Mouse (Mus musculus): ENCODE measurements at regions not wholly inside any gene's neighbourhood (a gene's known extent, or its start where the extent isn't known, plus 50 kb on each side); places are given as distances from the start of the nearest gene placed in this dataset.
"Not testable (repeated sequence)": the region's sequence is repeated elsewhere in the genome, so short reads cannot be mapped to it uniquely, and the experiment has no call there.

GRCm38 (mm10) chr12:117379103-117379850, 137.0 kb upstream of the Rapgef5 start:
- DNase-seq (ENCODE audit: low spot score), result no peak

- no peak for DNase-seq (ENCODE audit: low spot score)
Observed at GRCm38 (mm10) chr12:117380836-117381235, 135.4 kb upstream of the Rapgef5 start.

- not testable (repeated sequence) for DNase-seq (ENCODE audit: low spot score)
Observed at GRCm38 (mm10) chr12:117382727-117383126, 133.6 kb upstream of the Rapgef5 start.

GRCm38 (mm10) chr12:117385072-117385666, 131.1 kb upstream of the Rapgef5 start:
- peak; percentile 62 for DNase-seq (ENCODE audit: low spot score)

GRCm38 (mm10) chr12:117385697-117386096, 130.6 kb upstream of the Rapgef5 start:
- no peak for DNase-seq (ENCODE audit: low spot score)

GRCm38 (mm10) chr12:117386957-117387356, 129.3 kb upstream of the Rapgef5 start:
- DNase-seq (ENCODE audit: low spot score), result no peak

GRCm38 (mm10) chr12:117389516-117390347, 126.5 kb upstream of the Rapgef5 start:
- DNase-seq (ENCODE audit: low spot score), result no peak

GRCm38 (mm10) chr12:117397512-117397911, 118.8 kb upstream of the Rapgef5 start:
- DNase-seq (ENCODE audit: low spot score), result no peak

GRCm38 (mm10) chr12:117403513-117404156, 112.6 kb upstream of the Rapgef5 start:
- DNase-seq (ENCODE audit: low spot score), result no peak

- DNase-seq (ENCODE audit: low spot score), result no peak
Observed at GRCm38 (mm10) chr12:117404157-117404752, 112.0 kb upstream of the Rapgef5 start.

- no peak for DNase-seq (ENCODE audit: low spot score)
Observed at GRCm38 (mm10) chr12:117406832-117407231, 109.4 kb upstream of the Rapgef5 start.

GRCm38 (mm10) chr12:117410604-117411003, 105.7 kb upstream of the Rapgef5 start:
- DNase-seq (ENCODE audit: low spot score), result no peak

- DNase-seq (ENCODE audit: low spot score), result no peak
Observed at GRCm38 (mm10) chr12:117412257-117412656, 104.0 kb upstream of the Rapgef5 start.

- no peak for DNase-seq (ENCODE audit: low spot score)
Observed at GRCm38 (mm10) chr12:117412779-117413505, 103.3 kb upstream of the Rapgef5 start.

GRCm38 (mm10) chr12:117414020-117414419, 102.3 kb upstream of the Rapgef5 start:
- no peak for DNase-seq (ENCODE audit: low spot score)

- no peak for DNase-seq (ENCODE audit: low spot score)
Observed at GRCm38 (mm10) chr12:117415146-117415545, 101.1 kb upstream of the Rapgef5 start.

GRCm38 (mm10) chr12:117417991-117418390, 98.3 kb upstream of the Rapgef5 start:
- DNase-seq (ENCODE audit: low spot score), result no peak

GRCm38 (mm10) chr12:117422315-117422978, 93.8 kb upstream of the Rapgef5 start:
- no peak for DNase-seq (ENCODE audit: low spot score)

GRCm38 (mm10) chr12:117425363-117426031, 90.8 kb upstream of the Rapgef5 start:
- DNase-seq (ENCODE audit: low spot score), result no peak

GRCm38 (mm10) chr12:117427431-117427830, 88.8 kb upstream of the Rapgef5 start:
- peak; percentile 25 for DNase-seq (ENCODE audit: low spot score)

Measured in c-Kit-positive CD71-positive TER-119-positive erythroid progenitor cells, embryonic 14.5 days (primary cell).